In the genomic region with DNA sequence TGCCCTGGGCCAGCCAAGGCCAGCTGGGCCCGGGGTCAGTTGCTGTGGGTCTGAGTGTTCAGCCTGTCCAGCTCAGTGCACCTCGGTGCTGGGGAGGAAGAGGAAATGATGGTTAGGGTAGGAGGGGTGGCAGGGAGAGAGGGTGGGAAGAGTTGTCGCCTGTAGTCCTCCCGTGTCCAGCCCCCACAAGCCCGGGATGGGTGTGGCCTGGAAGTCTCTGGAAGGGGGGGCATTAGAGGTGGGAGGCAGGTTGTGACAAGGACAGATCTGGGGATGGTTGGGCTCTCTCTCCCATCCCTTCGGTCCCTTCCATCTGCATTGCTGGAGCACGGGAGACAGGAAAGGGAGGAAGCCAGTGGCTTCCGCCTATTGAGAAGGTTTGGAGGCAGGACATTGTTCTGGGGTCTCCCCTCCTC, we compare ENCODE assay signal across 8 mouse cellular contexts. TPM values are rescaled to one million over a fixed set of nuclear protein-coding genes. Genes with fewer than 3 reads are reported as not detected.
DNase-seq lines count a peak whose midpoint lies in the region; ATAC-seq and TF ChIP-seq lines count a peak whose summit lies in the region.

TSS of gene Tie1 (minus strand) at position 345 of the 416 bp plus-strand sequence.

- ATAC-seq in intestine, postnatal 0 days = 0 out of 2 replicates have a peak, but pooled peaks have one; percentile 45
- peak; percentile 76 for ATAC-seq in liver, postnatal 0 days

- H3K4me2 ChIP-seq in intestine, postnatal 0 days (replicated peaks; ENCODE audit: low read depth) = peak within 1 kb of the TSS; percentile 30; the same call in 1 of the 2 replicates
- H3K4me2 ChIP-seq in liver, postnatal 0 days (ENCODE audit: low read depth, low read length) = peak within 1 kb of the TSS; percentile 35

- no peak for TF ChIP-seq EP300 in liver, postnatal 0 days (IDR thresholded peaks at IDR 0.05; ENCODE audit: low read depth)

- H3K9ac ChIP-seq in intestine, postnatal 0 days (ENCODE audit: low read depth, low read length) = no peak within 1 kb of the TSS
- no peak within 1 kb of the TSS for H3K9ac ChIP-seq in liver, postnatal 0 days (replicated peaks)

- H3K4me3 ChIP-seq in intestine, postnatal 0 days (ENCODE audit: low read depth, low read length) = no peak within 1 kb of the TSS; the same call in 1 of the 2 replicates
- peak within 1 kb of the TSS; percentile 1; the same call in 1 of the 2 replicates for H3K4me3 ChIP-seq in liver, postnatal 0 days (ENCODE audit: low read depth, low read length)

- WGBS in intestine, postnatal 0 days = 62% methylated on average over 8 of the region's 8 CpGs
- 24% methylated on average over 8 of the region's 8 CpGs for WGBS in liver, postnatal 0 days (ENCODE audit: insufficient replicate concordance)

- no peaks in the 10 kb centered on the region for H3K9me3 ChIP-seq in intestine, postnatal 0 days (ENCODE audit: control insufficient read depth)
- H3K9me3 ChIP-seq in liver, postnatal 0 days (ENCODE audit: low read length) = no peaks in the 10 kb centered on the region

- no peak for TF ChIP-seq CTCF in intestine, postnatal 0 days (IDR thresholded peaks at IDR 0.05; ENCODE audit: low read depth)
- no peak for TF ChIP-seq CTCF in liver, postnatal 0 days (IDR thresholded peaks at IDR 0.05; ENCODE audit: low read depth)

- H3K4me1 ChIP-seq in intestine, postnatal 0 days (replicated peaks; ENCODE audit: control insufficient read depth, insufficient read depth, low read length) = no peaks in the 10 kb centered on the region
- H3K4me1 ChIP-seq in liver, postnatal 0 days (ENCODE audit: insufficient read depth) = no peaks in the 10 kb centered on the region

- no peak within 1 kb of the TSS; the same call in 1 of the 2 replicates for H3K27ac ChIP-seq in intestine, postnatal 0 days (ENCODE audit: low read depth, low read length)
- H3K27ac ChIP-seq in liver, postnatal 0 days (ENCODE audit: low read depth) = peak within 1 kb of the TSS; percentile 48; the same call in 1 of the 2 replicates

- no peaks in the 10 kb centered on the region for H3K36me3 ChIP-seq in intestine, postnatal 0 days (ENCODE audit: control insufficient read depth, insufficient read depth)
- no peaks in the 10 kb centered on the region for H3K36me3 ChIP-seq in liver, postnatal 0 days (replicated peaks; ENCODE audit: insufficient read depth, low read length)

- no peaks in the 10 kb centered on the region; the same call in 1 of the 2 replicates for H3K27me3 ChIP-seq in intestine, postnatal 0 days (replicated peaks; ENCODE audit: control insufficient read depth, insufficient read depth, low read length)
- no peaks in the 10 kb centered on the region for H3K27me3 ChIP-seq in liver, postnatal 0 days (ENCODE audit: insufficient read depth, low read length)

- DNase-seq in spleen, postnatal 36 days (ENCODE audit: low spot score in 2 of 2) = peak; percentile 6 to 12
- DNase-seq in spleen, adult 12 weeks (ENCODE audit: low spot score) = no peak
- DNase-seq in heart, adult 18-20 months = peak; percentile 78 to 94
- peak; percentile 35 for DNase-seq in liver, postnatal 0 days
- DNase-seq in ovary, postnatal 14 days (ENCODE audit: low spot score) = no peak
- DNase-seq in natural killer cell, adult 2 months (ENCODE audit: low spot score in 2 of 2) = no peak
- no peak for DNase-seq in spleen, postnatal 10 days (ENCODE audit: low spot score in 2 of 2)

RNA-seq across cellular contexts. Expression of gene Tie1, which starts in this region (rescaled TPM):
- total RNA-seq in heart, adult 18-20 months (2021) = 10 to 100 TPM; 47.5 to 56.8 TPM
- polyA plus RNA-seq in intestine, postnatal 0 days (2015; fragmentation: Nextera tagmentation; extraction: Ambion mirVana) = 11.3 and 11.9 TPM in 2 replicates
- 7.1 and 8.2 TPM in 2 replicates for polyA plus RNA-seq in liver, postnatal 0 days (2015; fragmentation: Nextera tagmentation; extraction: Ambion mirVana)

Comparison
In these comparisons a context has a peak if more than half of its experiments do, and no peak if none do; other contexts are left out.
1. DNase-seq: peak in spleen, postnatal 36 days (2 of 2), heart, adult 18-20 months (2 of 2) and liver, postnatal 0 days (single experiment); none in spleen, adult 12 weeks (single experiment), ovary, postnatal 14 days (single experiment), natural killer cell, adult 2 months (0 of 2) and spleen, postnatal 10 days (0 of 2).